ENCODE assay signal across 8 mouse cellular contexts in the genomic region with DNA sequence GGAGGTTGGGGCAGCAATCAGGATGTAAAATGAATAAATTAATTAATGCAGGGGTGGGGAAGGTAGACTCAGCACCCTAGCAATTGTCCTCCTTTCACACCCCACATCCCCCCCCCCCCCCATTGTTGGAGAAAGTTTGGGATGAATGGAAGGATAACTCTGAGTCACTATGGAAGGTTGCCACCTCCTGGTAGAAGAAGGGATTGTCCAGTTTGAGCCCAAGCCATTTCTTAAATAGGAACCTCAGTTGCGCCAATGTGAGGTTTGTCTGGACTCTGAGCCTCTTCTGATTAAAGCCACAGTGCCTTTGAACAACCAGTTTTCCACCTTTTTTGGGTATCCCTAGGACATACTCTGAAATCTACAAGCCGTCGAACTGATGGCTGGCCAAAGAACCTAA. TPM values are rescaled to one million over a fixed set of nuclear protein-coding genes. Genes with fewer than 3 reads are reported as not detected.
DNase-seq lines count a peak whose midpoint lies in the region; ATAC-seq and TF ChIP-seq lines count a peak whose summit lies in the region.

No protein-coding gene starts in this region.

- no peak overlapping the region for H3K4me3 ChIP-seq in heart, adult 2 months
- H3K4me3 ChIP-seq in heart, embryonic 11.5 days (ENCODE audit: low read depth, low read length), result no peak overlapping the region
- no peak overlapping the region for H3K4me3 ChIP-seq in hindbrain, embryonic 11.5 days (ENCODE audit: low read depth, low read length)
- H3K4me3 ChIP-seq in stomach, postnatal 0 days (ENCODE audit: low read depth, low read length), result no peak overlapping the region

- no peak for TF ChIP-seq POLR2A in heart, adult 2 months (IDR thresholded peaks at IDR 0.05; ENCODE audit: insufficient read depth, low read depth, low read length)

- H3K4me2 ChIP-seq in heart, embryonic 11.5 days, result no peak overlapping the region
- H3K4me2 ChIP-seq in hindbrain, embryonic 11.5 days (replicated peaks; ENCODE audit: low read depth, low read length), result no peak overlapping the region
- no peak overlapping the region for H3K4me2 ChIP-seq in stomach, postnatal 0 days (replicated peaks; ENCODE audit: low read depth)

- H3K9ac ChIP-seq in heart, adult 2 months (ENCODE audit: low read depth, low read length), result no peak overlapping the region
- H3K9ac ChIP-seq in heart, embryonic 11.5 days (ENCODE audit: low read depth, low read length), result no peak overlapping the region
- H3K9ac ChIP-seq in hindbrain, embryonic 11.5 days (ENCODE audit: low read depth, low read length), result no peak overlapping the region
- no peak overlapping the region for H3K9ac ChIP-seq in stomach, postnatal 0 days (ENCODE audit: low read length)

- no peaks in the 10 kb centered on the region for H3K4me1 ChIP-seq in heart, adult 2 months (ENCODE audit: control insufficient read depth, insufficient read depth, low read length)
- no peaks in the 10 kb centered on the region for H3K4me1 ChIP-seq in heart, embryonic 11.5 days (ENCODE audit: control insufficient read depth, insufficient read depth, low read length)
- no peaks in the 10 kb centered on the region for H3K4me1 ChIP-seq in hindbrain, embryonic 11.5 days (replicated peaks; ENCODE audit: control insufficient read depth, insufficient read depth, low read length)
- no peaks in the 10 kb centered on the region for H3K4me1 ChIP-seq in stomach, postnatal 0 days (replicated peaks; ENCODE audit: control insufficient read depth, insufficient read depth)

- peak; percentile 38 to 51 for DNase-seq in heart, adult 2 months
- peak; percentile 36 for DNase-seq in urinary bladder, postnatal 14 days (ENCODE audit: low spot score)
- DNase-seq in urinary bladder, postnatal 4 days (ENCODE audit: low spot score in 2 of 2), result no peak
- DNase-seq in cerebellum, postnatal 14 days, result peak; percentile 80 to 82
- peak; percentile 71 for DNase-seq in hindbrain, embryonic 11.5 days (ENCODE audit: low spot score)
- DNase-seq in lung, postnatal 10 days, result peak; percentile 80
- DNase-seq in stomach, postnatal 0 days (ENCODE audit: low spot score), result peak; percentile 46

- no peaks in the 10 kb centered on the region for H3K9me3 ChIP-seq in heart, embryonic 11.5 days (replicated peaks; ENCODE audit: control insufficient read depth, low read length)
- no peaks in the 10 kb centered on the region for H3K9me3 ChIP-seq in hindbrain, embryonic 11.5 days (ENCODE audit: control insufficient read depth, low read length)
- H3K9me3 ChIP-seq in stomach, postnatal 0 days (ENCODE audit: control insufficient read depth, low read length), result no peaks in the 10 kb centered on the region

- no peak for ATAC-seq in heart, embryonic 11.5 days (replicated peaks; ENCODE audit: insufficient number of reproducible peaks, low FRiP score, low TSS enrichment)
- ATAC-seq in hindbrain, embryonic 11.5 days (ENCODE audit: low FRiP score), result peak; percentile 53; the same call in 1 of the 2 replicates
- ATAC-seq in stomach, postnatal 0 days (ENCODE audit: low FRiP score, low TSS enrichment), result no peak; the same call in 1 of the 2 replicates

- intact Hi-C loops in heart, adult 2 months (cut with DNase I), result loop anchor here (1.0 to 10.0 kb wide), 6 partner anchors 71 to 489 kb away; a partner anchor contains a TSS

- TF ChIP-seq EP300 in heart, adult 2 months (IDR thresholded peaks at IDR 0.05; ENCODE audit: insufficient read depth, low read depth, low read length), result 0 out of 2 replicates have a peak, but pooled peaks have one; percentile 11
- no peak for TF ChIP-seq EP300 in stomach, postnatal 0 days (optimal IDR thresholded peaks at IDR 0.05)

- TF ChIP-seq CTCF in heart, adult 2 months (IDR thresholded peaks at IDR 0.05), result peak; percentile 71
- TF ChIP-seq CTCF in stomach, postnatal 0 days (IDR thresholded peaks at IDR 0.05; ENCODE audit: low read depth), result peak; percentile 82

- WGBS in heart, adult 2 months, result 66% methylated on average over 3 of the region's 3 CpGs
- WGBS in heart, embryonic 11.5 days (ENCODE audit: insufficient replicate concordance), result 87% methylated on average over 3 of the region's 3 CpGs
- WGBS in hindbrain, embryonic 11.5 days, result 81% methylated on average over 3 of the region's 3 CpGs
- WGBS in stomach, postnatal 0 days, result 85% methylated on average over 3 of the region's 3 CpGs

- H3K27me3 ChIP-seq in heart, adult 2 months (ENCODE audit: control insufficient read depth, insufficient read depth, low read length), result no peaks in the 10 kb centered on the region
- H3K27me3 ChIP-seq in heart, embryonic 11.5 days (ENCODE audit: control insufficient read depth, insufficient read depth, low read length), result no peaks in the 10 kb centered on the region
- H3K27me3 ChIP-seq in hindbrain, embryonic 11.5 days (ENCODE audit: control insufficient read depth, insufficient read depth, low read length), result no peaks in the 10 kb centered on the region
- H3K27me3 ChIP-seq in stomach, postnatal 0 days (ENCODE audit: control insufficient read depth, insufficient read depth, low read length), result no peaks in the 10 kb centered on the region

- no peaks in the 10 kb centered on the region for H3K36me3 ChIP-seq in heart, adult 2 months (ENCODE audit: control insufficient read depth, insufficient read depth, low read length)
- H3K36me3 ChIP-seq in heart, embryonic 11.5 days (ENCODE audit: control insufficient read depth, insufficient read depth, low read length), result peaks cover 25% of the 10 kb centered on the region
- H3K36me3 ChIP-seq in hindbrain, embryonic 11.5 days (ENCODE audit: control insufficient read depth, insufficient read depth, low read length), result peaks cover 14% of the 10 kb centered on the region; the same call in 1 of the 2 replicates
- H3K36me3 ChIP-seq in stomach, postnatal 0 days (ENCODE audit: control insufficient read depth, insufficient read depth, low read length), result peaks cover 18% of the 10 kb centered on the region; the same call in 1 of the 2 replicates

- no peak overlapping the region for H3K27ac ChIP-seq in heart, adult 2 months
- no peak overlapping the region for H3K27ac ChIP-seq in heart, embryonic 11.5 days (ENCODE audit: low read depth, low read length)
- H3K27ac ChIP-seq in hindbrain, embryonic 11.5 days (ENCODE audit: low read depth, low read length), result no peak overlapping the region
- no peak overlapping the region for H3K27ac ChIP-seq in stomach, postnatal 0 days (replicated peaks)

- H3K79me2 ChIP-seq in heart, adult 2 months (replicated peaks; ENCODE audit: control insufficient read depth, insufficient read depth, low read length), result no peaks in the 10 kb centered on the region

RNA-seq across cellular contexts. Expression of a gene that starts 42.8 kb away (rescaled TPM):
- 100 to 1,000 TPM; 147 to 166 TPM for total RNA-seq in heart, adult 2 months (2021)
- 56.5 and 119 TPM in 2 replicates for polyA plus RNA-seq in heart, adult 2 months (2012; rRNA removed)
- 96.5 and 99.1 TPM in 2 replicates for polyA plus RNA-seq in heart, embryonic 11.5 days (2014; fragmentation: Nextera tagmentation; extraction: Ambion mirVana)
- polyA plus RNA-seq in hindbrain, embryonic 11.5 days (2014; fragmentation: Nextera tagmentation; extraction: Ambion mirVana), result 160 and 164 TPM in 2 replicates
- polyA plus RNA-seq in stomach, postnatal 0 days (2015; fragmentation: Nextera tagmentation; extraction: Ambion mirVana), result 48.4 and 50.8 TPM in 2 replicates

RNA-seq across cellular contexts. Expression of a gene that starts 42.8 kb away (rescaled TPM):
- total RNA-seq in heart, adult 2 months (2021), result under 1 TPM; 0.57 to 0.59 TPM
- not detected in 2 replicates for polyA plus RNA-seq in heart, adult 2 months (2012; rRNA removed)
- polyA plus RNA-seq in heart, embryonic 11.5 days (2014; fragmentation: Nextera tagmentation; extraction: Ambion mirVana), result 1.2 and 1.6 TPM in 2 replicates
- polyA plus RNA-seq in hindbrain, embryonic 11.5 days (2014; fragmentation: Nextera tagmentation; extraction: Ambion mirVana), result 1.8 and 2.4 TPM in 2 replicates
- polyA plus RNA-seq in stomach, postnatal 0 days (2015; fragmentation: Nextera tagmentation; extraction: Ambion mirVana), result 1.1 and 1.3 TPM in 2 replicates

Comparison
In these comparisons a context has a peak if more than half of its experiments do, and no peak if none do; other contexts are left out.
1. DNase-seq: peak in heart, adult 2 months (2 of 2), urinary bladder, postnatal 14 days (single experiment), cerebellum, postnatal 14 days (2 of 2), hindbrain, embryonic 11.5 days (single experiment), lung, postnatal 10 days (single experiment) and stomach, postnatal 0 days (single experiment); none in urinary bladder, postnatal 4 days (0 of 2).